Mouse (Mus musculus): Measurements from ENCODE around the gene Baat. TPM values are rescaled to one million over a fixed set of nuclear protein-coding genes. Genes with fewer than 3 reads are reported as not detected.
"Not testable (repeated sequence)": the region's sequence is repeated elsewhere in the genome, so short reads cannot be mapped to it uniquely, and the experiment has no call there.

Baat gene
- total RNA-seq, 2 experiments from 2014 or later = 0.27 TPM; not detected in 1

- no peak for DNase-seq (ENCODE audit: low spot score in 2 of 2)
- intact Hi-C loops (cut with DNase I) = no loop called here
These were observed 2.8 kb downstream of the Baat start for GRCm38 (mm10) chr4:49503563-49503962.

DNA sequence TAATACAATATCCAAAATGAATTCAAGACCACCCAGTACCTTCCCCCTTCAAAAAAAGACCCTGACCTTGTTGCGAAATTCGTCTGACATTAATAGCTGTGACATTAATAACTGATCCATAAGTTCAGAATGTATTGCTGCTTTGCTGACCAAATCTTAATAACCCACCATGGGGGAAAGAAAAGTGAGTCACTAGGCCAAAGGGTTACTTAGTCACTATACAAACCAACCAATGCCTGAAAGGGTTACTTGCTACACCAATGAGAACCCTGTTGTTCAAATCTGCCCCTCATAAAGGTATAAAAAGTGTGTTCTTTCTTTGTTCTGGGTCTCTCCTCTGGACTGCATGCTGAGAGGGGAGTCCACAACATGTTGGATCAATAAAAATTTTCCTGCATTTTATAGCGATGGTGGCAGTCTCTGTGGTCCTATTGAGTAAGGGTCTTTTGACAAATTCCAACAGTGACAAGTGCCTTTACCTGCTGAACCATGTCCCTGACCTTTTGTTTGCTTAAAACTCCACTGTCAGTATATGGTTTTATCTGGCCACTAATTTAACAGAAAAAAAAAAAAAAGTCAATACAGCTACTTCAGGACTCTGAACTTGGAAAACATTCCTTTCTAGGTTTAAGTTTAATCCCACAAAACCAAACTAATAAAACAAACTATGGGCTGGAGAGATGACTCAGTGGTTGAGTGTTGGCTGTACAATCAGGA, 20.3 kb downstream of the Baat start:
- DNase-seq (ENCODE audit: low spot score in 2 of 2); intact Hi-C loops (cut with DNase I): not testable (repeated sequence)

- intact Hi-C loops (cut with DNase I) = no loop called here
- no peak for DNase-seq (ENCODE audit: low spot score in 2 of 2)
These were observed 20.9 kb downstream of the Baat start for GRCm38 (mm10) chr4:49485442-49485841.

GRCm38 (mm10) chr4:49480896-49481295, 25.5 kb downstream of the Baat start:
- no peak for DNase-seq (ENCODE audit: low spot score in 2 of 2)

GRCm38 (mm10) chr4:49480104-49480760, 26.1 kb downstream of the Baat start:
- intact Hi-C loops (cut with DNase I) = no loop called here
- no peak for DNase-seq (ENCODE audit: low spot score in 2 of 2)

More at GRCm38 (mm10) chr4:49480896-49481295, 25.5 kb downstream of the Baat start:
- intact Hi-C loops (cut with DNase I) = no loop called here

DNA sequence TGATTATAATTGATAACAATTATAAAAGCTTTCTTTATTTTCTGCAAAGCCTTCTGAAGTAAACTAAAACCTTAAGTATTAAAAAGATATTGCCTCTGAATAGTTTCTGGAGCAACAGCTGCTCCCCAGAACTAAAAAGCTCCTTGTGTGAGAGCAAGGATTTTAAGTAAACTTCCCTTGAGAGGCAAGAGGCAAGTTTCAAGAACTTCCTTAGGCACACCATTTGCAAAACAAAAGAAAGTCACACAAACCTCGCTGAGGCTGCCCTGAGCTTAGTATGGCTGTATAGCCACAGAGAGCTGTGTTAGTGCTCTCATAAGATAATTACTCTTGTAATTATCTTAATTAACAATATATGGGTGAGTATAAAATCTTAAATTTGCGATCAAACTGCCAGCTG, 27.3 kb downstream of the Baat start:
- DNase-seq (ENCODE audit: low spot score in 2 of 2); intact Hi-C loops (cut with DNase I): not testable (repeated sequence)

- intact Hi-C loops (cut with DNase I) = no loop called here
- DNase-seq (ENCODE audit: low spot score in 2 of 2) = no peak
These were observed 28.1 kb downstream of the Baat start for GRCm38 (mm10) chr4:49478118-49478877.

DNA sequence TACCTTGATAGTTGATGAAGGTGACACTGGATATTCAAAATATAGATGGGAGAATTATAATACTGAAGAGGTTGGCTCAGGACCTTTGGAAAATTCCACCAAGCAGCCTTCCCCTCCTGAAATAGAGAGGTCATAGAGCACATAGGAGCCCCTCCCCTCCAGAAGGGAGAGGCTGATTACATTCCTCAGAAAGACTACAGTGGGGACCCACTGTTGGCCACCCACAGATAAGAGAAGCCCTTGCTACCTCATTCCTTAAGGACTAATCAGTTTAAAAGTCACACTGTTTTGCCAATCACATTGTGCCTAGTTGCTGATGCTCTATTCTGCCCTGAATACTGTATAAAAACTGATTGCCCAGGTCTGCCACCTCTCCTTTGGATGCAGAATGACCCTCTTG, 31.8 kb downstream of the Baat start:
- no peak for DNase-seq (ENCODE audit: low spot score in 2 of 2)
- intact Hi-C loops (cut with DNase I) = no loop called here

GRCm38 (mm10) chr4:49473435-49474100, 32.8 kb downstream of the Baat start, which contains the start of gene Acnat1:
Gene Acnat1, minus strand, starts transcription at chr4:49473912.
- DNase-seq (ENCODE audit: low spot score in 2 of 2) = no peak
- intact Hi-C loops (cut with DNase I) = no loop called here

DNA sequence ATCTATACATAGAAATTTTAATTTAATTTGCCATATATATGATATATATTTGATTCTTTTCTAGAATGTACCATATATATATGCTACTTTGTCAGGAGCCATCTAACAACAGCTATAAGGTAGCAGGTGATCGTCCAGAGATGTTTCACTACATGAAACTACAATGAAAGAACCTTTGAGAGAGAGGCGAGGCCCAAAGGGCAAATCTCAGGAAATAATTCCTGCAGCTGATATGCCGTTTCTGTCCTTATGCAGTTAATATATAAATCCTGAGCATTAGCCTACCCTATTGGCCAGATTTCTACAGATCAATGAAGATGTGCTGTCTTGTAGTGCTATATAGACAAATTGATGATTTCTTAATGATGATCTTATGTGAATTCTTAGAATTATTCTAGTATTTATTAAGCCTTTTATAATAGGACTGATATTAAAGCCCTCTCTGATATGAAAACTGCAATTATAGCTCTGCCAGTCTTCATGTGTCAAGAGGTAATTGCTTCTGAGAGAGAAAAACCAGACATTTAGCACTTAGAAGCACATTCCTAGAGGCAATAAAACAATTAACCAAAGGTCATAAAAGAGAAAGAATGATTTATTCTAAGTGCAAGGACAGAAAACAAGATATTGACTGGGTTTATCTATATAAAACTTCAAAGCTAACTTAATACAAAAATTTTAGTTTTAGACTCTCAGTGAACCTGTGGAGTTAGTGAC, 36.8 kb downstream of the Baat start:
- intact Hi-C loops (cut with DNase I) = no loop called here
- no peak for DNase-seq (ENCODE audit: low spot score in 2 of 2)

GRCm38 (mm10) chr4:49467360-49467759, 39.0 kb downstream of the Baat start:
- intact Hi-C loops (cut with DNase I) = no loop called here
- no peak for DNase-seq (ENCODE audit: low spot score in 2 of 2)

DNA sequence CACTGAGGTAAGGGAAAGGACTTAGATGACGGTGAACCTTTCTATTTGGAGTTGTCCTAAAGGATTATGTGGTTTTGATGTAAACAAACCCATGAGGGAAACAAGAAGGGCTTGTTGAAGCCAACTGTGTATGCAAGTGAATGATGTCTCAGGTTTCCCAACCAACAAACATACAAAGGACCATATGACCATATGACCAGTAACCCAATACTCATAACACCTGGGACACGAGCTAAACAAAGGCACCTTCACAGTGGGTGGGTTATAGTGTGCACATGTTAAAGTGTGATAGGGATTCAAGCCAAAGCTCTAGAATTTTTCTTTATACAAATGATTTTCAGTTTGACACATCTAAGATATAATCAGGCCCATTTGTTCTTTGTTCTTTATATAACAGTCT, 50.2 kb downstream of the Baat start:
- DNase-seq (ENCODE audit: low spot score in 2 of 2) = no peak
- intact Hi-C loops (cut with DNase I) = no loop called here

- no peak for DNase-seq (ENCODE audit: low spot score in 2 of 2)
- intact Hi-C loops (cut with DNase I) = no loop called here
These were observed 54.4 kb downstream of the Baat start for GRCm38 (mm10) chr4:49451848-49452551.

DNA sequence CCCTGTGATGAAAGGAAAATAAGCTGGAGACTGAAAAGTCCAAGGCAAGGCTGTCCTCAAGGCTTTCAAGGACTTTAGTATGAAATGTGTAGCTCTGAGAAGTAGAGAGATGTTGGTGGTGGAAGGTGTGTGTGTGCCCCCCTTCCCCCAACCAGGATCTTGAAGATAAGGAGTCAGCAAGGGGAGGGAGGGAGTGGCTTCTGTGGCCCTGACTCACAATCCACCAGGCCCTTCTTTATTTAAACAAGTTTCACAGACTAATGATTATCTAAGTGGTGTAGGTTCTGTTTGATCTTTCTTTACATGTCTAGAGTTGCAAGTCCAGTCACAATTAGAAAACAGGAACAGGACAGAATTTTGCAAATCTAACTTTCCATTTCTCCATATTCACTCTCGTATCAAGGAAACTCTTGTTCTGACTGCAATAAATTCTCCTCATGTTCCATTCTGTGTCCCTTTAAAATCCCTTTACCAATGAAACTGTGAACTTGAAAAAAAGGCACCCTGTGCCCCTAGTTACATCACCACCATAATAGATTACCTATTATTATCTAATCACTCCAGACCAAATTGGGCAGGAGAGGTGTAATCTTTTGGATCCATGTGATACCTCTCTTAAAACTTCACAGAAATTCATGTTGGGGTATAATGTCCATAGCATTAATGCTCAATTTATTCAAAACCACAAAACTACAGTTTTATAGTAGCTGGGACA, 55.1 kb downstream of the Baat start:
- DNase-seq (ENCODE audit: low spot score in 2 of 2); intact Hi-C loops (cut with DNase I): not testable (repeated sequence)

Data from left cerebral cortex, postnatal 14 days (tissue).